Mouse (Mus musculus) bone marrow, adult 2 months (tissue): ENCODE measurements at regions not wholly inside any gene's neighbourhood (a gene's known extent, or its start where the extent isn't known, plus 50 kb on each side); places are given as distances from the start of the nearest gene placed in this dataset.

Experiments
- CTCF ChIP-seq: fragments of 200-500 bp; IDR thresholded peaks from 2 replicates; pipeline ENCODE4 v1.5.1; 2011; ENCODE audit warnings: low read length, control low read depth; ENCODE audit not compliant: control insufficient read depth, insufficient read depth
- POLR2A ChIP-seq: fragments of 200-500 bp; IDR thresholded peaks from 2 replicates; pipeline ENCODE4 v1.6.1; 2011; ENCODE audit warnings: low read depth, mild to moderate bottlenecking, control low read depth, low read length, borderline replicate concordance; ENCODE audit not compliant: control insufficient read depth

GRCm38 (mm10) chr12:26532823-26533640, 64.0 kb downstream of the Cmpk2 start:
- peak; percentile 85 for TF ChIP-seq CTCF
- no peak for TF ChIP-seq POLR2A
